Mouse (Mus musculus): Measurements from ENCODE around the gene Nt5dc2.

The Nt5dc2 gene

GRCm38 (mm10) chr14:31130236-31131220, at the start of gene Nt5dc2:
Gene Nt5dc2 (plus strand): TSS chr14:31131053.
- peak; percentile 85 to 88 for DNase-seq (ENCODE audit: low spot score in 2 of 2)

GRCm38 (mm10) chr14:31081147-31081546, 49.7 kb upstream of the Nt5dc2 start:
- DNase-seq (ENCODE audit: low spot score in 2 of 2), result no peak

- DNase-seq (ENCODE audit: low spot score in 2 of 2), result no peak
Observed at GRCm38 (mm10) chr14:31087433-31087832, 43.4 kb upstream of the Nt5dc2 start.

- no peak for DNase-seq (ENCODE audit: low spot score in 2 of 2)
Observed at GRCm38 (mm10) chr14:31088515-31088914, 42.3 kb upstream of the Nt5dc2 start.

- DNase-seq (ENCODE audit: low spot score in 2 of 2), result no peak
Observed at GRCm38 (mm10) chr14:31089918-31090317, 40.9 kb upstream of the Nt5dc2 start.

- no peak for DNase-seq (ENCODE audit: low spot score in 2 of 2)
Observed at GRCm38 (mm10) chr14:31105156-31105555, 25.7 kb upstream of the Nt5dc2 start.

GRCm38 (mm10) chr14:31110613-31111012, 20.2 kb upstream of the Nt5dc2 start:
- DNase-seq (ENCODE audit: low spot score in 2 of 2), result no peak

GRCm38 (mm10) chr14:31112187-31112586, 18.7 kb upstream of the Nt5dc2 start:
- DNase-seq (ENCODE audit: low spot score in 2 of 2), result no peak

- DNase-seq (ENCODE audit: low spot score in 2 of 2), result no peak
Observed at GRCm38 (mm10) chr14:31114011-31114410, 16.8 kb upstream of the Nt5dc2 start.

GRCm38 (mm10) chr14:31115522-31115921, 15.3 kb upstream of the Nt5dc2 start:
- DNase-seq (ENCODE audit: low spot score in 2 of 2), result no peak

- DNase-seq (ENCODE audit: low spot score in 2 of 2), result peak in 1 of 2 experiments; percentile 2
Observed at GRCm38 (mm10) chr14:31125106-31126075, 5.5 kb upstream of the Nt5dc2 start.

GRCm38 (mm10) chr14:31126826-31127225, 4.0 kb upstream of the Nt5dc2 start:
- no peak for DNase-seq (ENCODE audit: low spot score in 2 of 2)

GRCm38 (mm10) chr14:31128101-31128825, 2.6 kb upstream of the Nt5dc2 start:
- DNase-seq (ENCODE audit: low spot score in 2 of 2), result peak in 1 of 2 experiments; percentile 46

GRCm38 (mm10) chr14:31128826-31129219, 2.0 kb upstream of the Nt5dc2 start, which contains the start of gene Smim4:
Gene Smim4 (minus strand): TSS chr14:31128956.
- peak; percentile 98 for DNase-seq (ENCODE audit: low spot score in 2 of 2)

GRCm38 (mm10) chr14:31129326-31130235, 1.3 kb upstream of the Nt5dc2 start:
- no peak for DNase-seq (ENCODE audit: low spot score in 2 of 2)

GRCm38 (mm10) chr14:31131272-31131821, 494 bp downstream of the Nt5dc2 start:
- DNase-seq (ENCODE audit: low spot score in 2 of 2), result peak; percentile 16 to 22

GRCm38 (mm10) chr14:31132031-31132430, 1.2 kb downstream of the Nt5dc2 start:
- DNase-seq (ENCODE audit: low spot score in 2 of 2), result no peak

- no peak for DNase-seq (ENCODE audit: low spot score in 2 of 2)
Observed at GRCm38 (mm10) chr14:31132491-31132975, 1.7 kb downstream of the Nt5dc2 start.

GRCm38 (mm10) chr14:31133023-31133665, 2.3 kb downstream of the Nt5dc2 start:
- DNase-seq (ENCODE audit: low spot score in 2 of 2), result no peak
